Mouse (Mus musculus) urinary bladder, adult 18-20 months (tissue): Measurements from ENCODE around the gene 4921536K21Rik.
A peak's percentile ranks its signal among the peaks of the same experiment; 100 is the strongest.

Experiments
- DNase-seq, 2 experiments: peaks; one replicate each; pipeline ENCODE4 v3.0.0; 2022; ENCODE audit warnings: low spot score in 2 of 2, mixed read lengths in 2 of 2

The 4921536K21Rik gene

GRCm38 (mm10) chr11:3894406-3895281 is at the start of gene 4921536K21Rik, which contains the start of gene Dusp18:
4921536K21Rik (minus strand) TSS chr11:3895098.
Dusp18 (plus strand) TSS chr11:3895240.
- peak; percentile 87 for DNase-seq

GRCm38 (mm10) chr11:3941371-3941770 is 46.5 kb upstream of the 4921536K21Rik start:
- DNase-seq = no peak

GRCm38 (mm10) chr11:3937321-3937874 is 42.5 kb upstream of the 4921536K21Rik start:
- DNase-seq = no peak

- DNase-seq = no peak
Measured at GRCm38 (mm10) chr11:3936318-3936717, 41.4 kb upstream of the 4921536K21Rik start.

- DNase-seq = no peak
Measured at GRCm38 (mm10) chr11:3935135-3935534, 40.2 kb upstream of the 4921536K21Rik start.

- no peak for DNase-seq
Measured at GRCm38 (mm10) chr11:3933756-3934285, 38.9 kb upstream of the 4921536K21Rik start.

- DNase-seq = peak; percentile 72 to 85
Measured at GRCm38 (mm10) chr11:3931511-3932211, 36.8 kb upstream of the 4921536K21Rik start, which contains the start of gene Tcn2. Tcn2 (minus strand) TSS chr11:3932159.

- no peak for DNase-seq
Measured at GRCm38 (mm10) chr11:3930931-3931330, 36.0 kb upstream of the 4921536K21Rik start.

- DNase-seq = no peak
Measured at GRCm38 (mm10) chr11:3930019-3930418, 35.1 kb upstream of the 4921536K21Rik start.

GRCm38 (mm10) chr11:3925916-3926315 is 31.0 kb upstream of the 4921536K21Rik start:
- DNase-seq = no peak

- DNase-seq = no peak
Measured at GRCm38 (mm10) chr11:3922731-3923130, 27.8 kb upstream of the 4921536K21Rik start.

GRCm38 (mm10) chr11:3922115-3922514 is 27.2 kb upstream of the 4921536K21Rik start:
- no peak for DNase-seq

- DNase-seq = no peak
Measured at GRCm38 (mm10) chr11:3921281-3921850, 26.5 kb upstream of the 4921536K21Rik start.

- no peak for DNase-seq
Measured at GRCm38 (mm10) chr11:3920476-3920875, 25.6 kb upstream of the 4921536K21Rik start.

- DNase-seq = no peak
Measured at GRCm38 (mm10) chr11:3918738-3919137, 23.8 kb upstream of the 4921536K21Rik start.

GRCm38 (mm10) chr11:3914109-3914840 is 19.4 kb upstream of the 4921536K21Rik start, which contains the start of gene Slc35e4:
Slc35e4 (minus strand) TSS chr11:3914664.
- peak; percentile 65 to 83 for DNase-seq

- peak; percentile 88 to 92 for DNase-seq
Measured at GRCm38 (mm10) chr11:3913316-3914108, 18.6 kb upstream of the 4921536K21Rik start.

- DNase-seq = peak; percentile 18 to 47
Measured at GRCm38 (mm10) chr11:3912875-3913271, 18.0 kb upstream of the 4921536K21Rik start.

GRCm38 (mm10) chr11:3912100-3912874 is 17.4 kb upstream of the 4921536K21Rik start:
- DNase-seq = no peak
